Comparison of ENCODE assay signal across 24 mouse cellular contexts in genomic region chr9:95572558-95572957, GRCm38 (mm10). TPM values are rescaled to one million over a fixed set of nuclear protein-coding genes. Genes with fewer than 3 reads are reported as not detected.
DNase-seq lines count a peak whose midpoint lies in the region; ATAC-seq and TF ChIP-seq lines count a peak whose summit lies in the region.
"Had no signal": no experiment of that assay in that cellular context is flagged by ENCODE, and none has a peak within 500 bp of the region (broad histone marks: within the 10 kb centered on the region; RNA-seq: fewer than 3 reads in every experiment).

No protein-coding gene starts in this region.

- H3K27ac ChIP-seq in kidney, embryonic 15.5 days: no peak overlapping the region
- no peak overlapping the region for H3K27ac ChIP-seq in liver, embryonic 14.5 days
- no peak overlapping the region for H3K27ac ChIP-seq in liver, embryonic 12.5 days
- peak overlapping the region; percentile 95 for H3K27ac ChIP-seq in brown adipose tissue, adult 24 weeks (replicated peaks; ENCODE audit: low read depth, low read length)
- H3K27ac ChIP-seq in hindbrain, postnatal 0 days: no peak overlapping the region
- H3K27ac ChIP-seq: forebrain, embryonic 10.5 days; forebrain, embryonic 13.5 days; heart, embryonic 15.5 days; hindbrain, embryonic 10.5 days; hindbrain, embryonic 13.5 days had no signal

- WGBS in kidney, embryonic 15.5 days: 68% methylated on average over 5 of the region's 5 CpGs
- WGBS in liver, embryonic 14.5 days (ENCODE audit: insufficient replicate concordance): 42% methylated on average over 5 of the region's 5 CpGs
- WGBS in liver, embryonic 12.5 days (ENCODE audit: insufficient replicate concordance): 49% methylated on average over 5 of the region's 5 CpGs
- WGBS in hindbrain, postnatal 0 days: 68% methylated on average over 5 of the region's 5 CpGs

- H3K9me3 ChIP-seq in kidney, embryonic 15.5 days (replicated peaks): no peaks in the 10 kb centered on the region
- H3K9me3 ChIP-seq in liver, embryonic 14.5 days (ENCODE audit: control insufficient read depth, low read length): no peaks in the 10 kb centered on the region
- no peaks in the 10 kb centered on the region for H3K9me3 ChIP-seq in liver, embryonic 12.5 days (replicated peaks)
- no peaks in the 10 kb centered on the region for H3K9me3 ChIP-seq in hindbrain, postnatal 0 days (ENCODE audit: low read length)
- H3K9me3 ChIP-seq: forebrain, embryonic 10.5 days; forebrain, embryonic 13.5 days; heart, embryonic 12.5 days; heart, embryonic 15.5 days; hindbrain, embryonic 10.5 days; hindbrain, embryonic 13.5 days had no signal

- no peak overlapping the region for H3K9ac ChIP-seq in kidney, embryonic 15.5 days
- no peak overlapping the region for H3K9ac ChIP-seq in liver, embryonic 14.5 days (replicated peaks)
- no peak overlapping the region for H3K9ac ChIP-seq in liver, embryonic 12.5 days
- H3K9ac ChIP-seq in hindbrain, postnatal 0 days (replicated peaks; ENCODE audit: low read length): no peak overlapping the region
- H3K9ac ChIP-seq: forebrain, embryonic 13.5 days; heart, embryonic 12.5 days; heart, embryonic 15.5 days; hindbrain, embryonic 13.5 days had no signal

- H3K4me2 ChIP-seq in kidney, embryonic 15.5 days: no peak overlapping the region
- no peak overlapping the region for H3K4me2 ChIP-seq in liver, embryonic 14.5 days (ENCODE audit: low read depth)
- H3K4me2 ChIP-seq in liver, embryonic 12.5 days: no peak overlapping the region
- H3K4me2 ChIP-seq in hindbrain, postnatal 0 days (ENCODE audit: low read depth, low read length): no peak overlapping the region
- H3K4me2 ChIP-seq: forebrain, embryonic 13.5 days; heart, embryonic 12.5 days; heart, embryonic 15.5 days; hindbrain, embryonic 13.5 days had no signal

- no peak for ATAC-seq in kidney, embryonic 15.5 days (replicated peaks; ENCODE audit: low FRiP score)
- peak; percentile 31; the same call in 1 of the 2 replicates for ATAC-seq in liver, embryonic 14.5 days (ENCODE audit: insufficient read depth)
- no peak for ATAC-seq in liver, embryonic 12.5 days
- no peak for ATAC-seq in hindbrain, postnatal 0 days
- ATAC-seq: CD4-positive, CD25-positive, alpha-beta regulatory T cell, adult 4 months; forebrain, embryonic 13.5 days; forebrain, embryonic 16.5 days; hindbrain, embryonic 16.5 days had no signal

- H3K36me3 ChIP-seq in kidney, embryonic 15.5 days: no peaks in the 10 kb centered on the region
- H3K36me3 ChIP-seq in liver, embryonic 14.5 days (replicated peaks; ENCODE audit: control insufficient read depth, insufficient read depth, low read depth): no peaks in the 10 kb centered on the region
- H3K36me3 ChIP-seq in liver, embryonic 12.5 days: no peaks in the 10 kb centered on the region
- no peaks in the 10 kb centered on the region for H3K36me3 ChIP-seq in hindbrain, postnatal 0 days (ENCODE audit: insufficient read depth, low read length)
- H3K36me3 ChIP-seq: forebrain, embryonic 10.5 days; heart, embryonic 12.5 days; heart, embryonic 15.5 days; hindbrain, embryonic 10.5 days; hindbrain, embryonic 13.5 days had no signal

- H3K27me3 ChIP-seq in kidney, embryonic 15.5 days: 0 out of 2 replicates have a peak, but pooled peaks cover under 1% of the 10 kb centered on the region
- no peaks in the 10 kb centered on the region for H3K27me3 ChIP-seq in liver, embryonic 14.5 days (ENCODE audit: control insufficient read depth, insufficient read depth, low read length)
- no peaks in the 10 kb centered on the region for H3K27me3 ChIP-seq in liver, embryonic 12.5 days (replicated peaks)
- H3K27me3 ChIP-seq in hindbrain, postnatal 0 days (ENCODE audit: insufficient read depth, low read length): no peaks in the 10 kb centered on the region
- H3K27me3 ChIP-seq: forebrain, embryonic 13.5 days; heart, embryonic 12.5 days; heart, embryonic 15.5 days; hindbrain, embryonic 13.5 days had no signal

- peak; percentile 37 for DNase-seq in kidney, adult 11 months
- DNase-seq in liver, embryonic 14.5 days (ENCODE audit: low read depth in 3 of 3, low spot score in 3 of 3): no peak
- no peak for DNase-seq in hindbrain, postnatal 0 days (ENCODE audit: low spot score)
- DNase-seq: adrenal gland, adult 8-10 months; adrenal gland, postnatal 25 days; cerebellum, adult 18-20 months; cerebellum, adult 9-10 months; cerebellum, postnatal 14 days; gastrocnemius, postnatal 10 days; gastrocnemius, postnatal 36 days; heart, postnatal 10 days; heart, postnatal 36 days had no signal

- no peak for TF ChIP-seq EP300 in liver, embryonic 14.5 days (IDR thresholded peaks at IDR 0.05; ENCODE audit: low read depth)

- H3K4me1 ChIP-seq in kidney, embryonic 15.5 days: no peaks in the 10 kb centered on the region
- no peaks in the 10 kb centered on the region; a peak in 2 of 4 replicates for H3K4me1 ChIP-seq in liver, embryonic 14.5 days (replicated peaks; ENCODE audit: control insufficient read depth in 2 of 2, insufficient read depth in 2 of 2, low read length in 1 of 2)
- 0 out of 2 replicates have a peak, but pooled peaks cover 5% of the 10 kb centered on the region for H3K4me1 ChIP-seq in liver, embryonic 12.5 days
- H3K4me1 ChIP-seq in brown adipose tissue, adult 24 weeks (ENCODE audit: control insufficient read depth, insufficient read depth, insufficient read length, low read length): peaks cover 9% of the 10 kb centered on the region; the same call in 1 of the 2 replicates
- no peaks in the 10 kb centered on the region for H3K4me1 ChIP-seq in hindbrain, postnatal 0 days (ENCODE audit: insufficient read depth, low read length)
- H3K4me1 ChIP-seq: forebrain, embryonic 10.5 days; forebrain, embryonic 13.5 days; heart, embryonic 15.5 days; hindbrain, embryonic 10.5 days; hindbrain, embryonic 13.5 days had no signal

- TF ChIP-seq CTCF in liver, embryonic 14.5 days (IDR thresholded peaks at IDR 0.05; ENCODE audit: low read depth): no peak
- TF ChIP-seq CTCF in hindbrain, postnatal 0 days (IDR thresholded peaks at IDR 0.05; ENCODE audit: low read depth): no peak

- no peak overlapping the region for H3K4me3 ChIP-seq in kidney, embryonic 15.5 days (replicated peaks)
- no peak overlapping the region for H3K4me3 ChIP-seq in liver, embryonic 14.5 days (ENCODE audit: insufficient read depth in 1 of 2, low read depth in 2 of 2, low read length in 2 of 2)
- no peak overlapping the region for H3K4me3 ChIP-seq in liver, embryonic 12.5 days
- no peak overlapping the region for H3K4me3 ChIP-seq in brown adipose tissue, adult 24 weeks (ENCODE audit: insufficient read depth, low read depth, low read length)
- H3K4me3 ChIP-seq in hindbrain, postnatal 0 days (ENCODE audit: low read length): no peak overlapping the region
- H3K4me3 ChIP-seq: forebrain, embryonic 10.5 days; forebrain, embryonic 13.5 days; heart, embryonic 12.5 days; heart, embryonic 15.5 days; hindbrain, embryonic 10.5 days; hindbrain, embryonic 13.5 days had no signal

RNA-seq across cellular contexts. Expression of gene Paqr9, which starts 13.1 kb away (rescaled TPM):
- polyA plus RNA-seq in kidney, embryonic 15.5 days (2015; fragmentation: Nextera tagmentation; extraction: Ambion mirVana): 0.95 and 1.1 TPM in 2 replicates
- 11.9 and 12.2 TPM in 2 replicates for polyA plus RNA-seq in liver, embryonic 14.5 days (2012; rRNA removed)
- polyA plus RNA-seq in liver, embryonic 14.5 days (2014; fragmentation: Nextera tagmentation; extraction: Ambion mirVana): 7.5 and 10.7 TPM in 2 replicates
- polyA plus RNA-seq in liver, embryonic 12.5 days (2016; fragmentation: Nextera tagmentation; extraction: Ambion mirVana): 14.2 and 14.3 TPM in 2 replicates
- 26.8 and 39.3 TPM in 2 replicates for polyA plus RNA-seq in brown adipose tissue, adult 24 weeks (2012; ENCODE audit: insufficient read depth, insufficient read length, missing spikeins)
- 22.2 and 22.3 TPM in 2 replicates for total RNA-seq in hindbrain, postnatal 0 days (2014; rRNA removed)
- polyA plus RNA-seq in hindbrain, postnatal 0 days (2015; fragmentation: Nextera tagmentation; extraction: Ambion mirVana): 5.9 and 6.0 TPM in 2 replicates
